Mouse (Mus musculus) mammary gland, adult 2 months (tissue): ENCODE data around the gene Abca7. TPM values are rescaled to one million over a fixed set of nuclear protein-coding genes. Genes with fewer than 3 reads are reported as not detected.

Experiments
- polyA plus RNA-seq: library from polyadenylated mRNA; depleted of rRNA; stranded (reverse); fragments of >200 nt; gene quantifications from 2 replicates; pipeline ENCODE4 v1.2.3, GENCODE M21; 2012; ENCODE audit warnings: low replicate concordance; rRNA removed

Abca7 gene
- 23.5 and 40.2 TPM in 2 replicates for polyA plus RNA-seq

DNA sequence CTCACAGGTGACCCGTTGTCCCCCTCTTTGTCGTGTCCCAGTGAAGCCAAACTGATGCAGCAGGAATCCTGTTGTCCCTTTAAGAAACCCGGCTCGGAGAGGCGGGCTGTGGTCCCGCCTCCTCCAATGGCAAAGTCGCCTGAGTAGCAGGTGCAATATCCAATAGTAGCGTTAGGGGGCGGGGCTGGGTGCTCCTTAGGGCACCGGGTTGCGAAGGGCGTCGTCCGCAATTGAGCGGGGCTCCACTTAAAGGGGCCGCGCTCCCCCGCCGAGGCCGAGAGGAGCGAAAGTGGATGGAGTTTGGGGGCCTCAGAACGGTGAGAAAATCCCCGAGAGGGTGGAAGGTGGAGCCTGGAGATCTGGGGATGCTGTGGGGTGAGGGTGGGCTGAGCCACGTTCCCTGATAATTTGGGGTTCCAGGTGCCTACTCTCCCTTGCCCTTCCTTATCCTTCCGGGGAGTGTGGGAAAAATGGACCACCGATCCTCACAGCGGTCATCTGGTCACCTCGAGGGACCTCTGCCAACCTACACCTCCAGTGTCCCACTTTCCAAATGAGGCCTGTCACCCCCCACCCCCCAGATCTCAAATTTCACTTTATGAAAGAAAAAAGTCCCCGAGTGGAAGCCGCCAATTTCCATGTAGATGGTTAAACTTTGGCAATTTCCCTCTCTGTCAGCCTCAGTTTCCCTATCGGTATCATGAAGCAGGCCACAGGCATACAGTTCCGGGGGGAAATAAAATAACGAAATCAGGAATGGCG is at the start of gene Abca7:
Abca7 (plus strand) TSS at position 223 of the 762 bp plus-strand sequence.

DNA sequence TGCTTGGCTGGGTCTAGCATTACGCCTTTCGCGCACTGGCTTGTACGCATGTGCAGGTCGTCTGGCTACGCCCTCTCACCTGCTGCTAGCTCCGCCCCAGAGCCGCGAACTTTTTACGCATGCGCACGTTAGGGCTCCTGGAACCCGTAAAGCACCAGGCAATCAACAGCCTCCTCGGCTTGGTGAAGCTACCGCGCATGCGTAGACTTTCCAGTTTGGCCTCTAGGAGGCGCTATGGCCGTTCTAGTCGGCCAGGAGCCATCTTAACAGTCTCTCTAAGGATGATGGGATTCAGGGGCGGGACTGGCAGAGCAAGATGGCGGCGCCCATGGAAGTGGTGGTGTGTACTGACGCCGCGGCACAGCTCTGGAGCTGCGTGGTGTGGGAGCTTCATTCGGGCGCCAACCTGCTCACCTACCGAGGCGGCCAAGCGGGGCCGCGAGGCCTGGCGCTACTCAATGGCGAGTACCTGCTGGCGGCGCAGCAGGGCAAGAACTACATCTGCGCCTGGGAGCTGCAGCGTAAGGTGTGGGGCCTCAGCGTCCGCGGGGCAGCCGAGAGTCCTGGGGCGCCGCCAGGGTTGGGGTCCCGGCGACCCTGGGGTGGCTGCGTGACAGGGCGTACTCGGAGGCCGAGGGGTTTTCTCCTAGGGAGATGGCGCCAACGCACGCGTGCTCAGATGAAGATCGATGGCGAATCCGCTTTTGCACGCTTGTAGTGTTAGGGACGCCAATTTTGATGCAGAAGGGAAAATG is 36.3 kb upstream of the Abca7 start, which contains the start of gene Wdr18:
Wdr18 (plus strand) TSS at position 306 of the 755 bp plus-strand sequence.

DNA sequence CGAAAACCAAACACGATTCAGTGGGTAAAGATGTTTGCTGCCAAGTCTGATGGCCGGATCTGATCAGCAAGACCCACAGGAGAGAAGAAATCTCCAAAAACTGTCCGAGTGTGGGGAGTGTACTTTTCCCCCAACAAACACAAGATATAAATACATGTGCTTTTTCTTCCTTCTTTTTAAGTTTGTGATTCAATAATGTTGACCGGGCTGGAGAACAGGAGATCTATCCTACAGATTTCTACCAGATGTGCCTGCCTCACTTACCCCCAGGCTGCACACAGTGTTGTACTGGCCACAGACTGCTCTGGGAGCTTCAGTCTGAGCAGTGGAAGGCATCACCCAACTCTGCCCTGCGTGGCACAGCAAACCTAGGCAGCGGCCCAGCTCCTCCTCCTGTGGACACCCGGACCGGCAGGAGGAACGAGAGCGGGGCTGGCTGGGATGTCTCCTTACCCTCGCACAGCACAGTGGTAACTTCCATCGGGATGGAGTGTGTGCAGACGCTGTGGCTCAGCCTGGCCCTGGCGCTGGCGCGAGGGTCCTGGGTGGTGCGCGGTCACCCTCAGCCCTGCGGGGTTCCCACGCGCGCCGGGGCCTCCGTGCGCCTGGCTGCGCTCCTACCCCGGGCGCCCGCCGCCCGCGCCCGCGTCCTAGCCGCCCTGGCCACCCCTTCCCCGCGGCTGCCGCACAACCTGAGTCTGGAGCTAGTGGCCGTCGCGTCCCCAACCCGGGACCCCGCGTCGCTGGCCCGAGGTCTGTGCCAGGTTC is 25.7 kb upstream of the Abca7 start, which contains the start of gene Grin3b:
Grin3b (plus strand) TSS at position 301 of the 768 bp plus-strand sequence.

DNA sequence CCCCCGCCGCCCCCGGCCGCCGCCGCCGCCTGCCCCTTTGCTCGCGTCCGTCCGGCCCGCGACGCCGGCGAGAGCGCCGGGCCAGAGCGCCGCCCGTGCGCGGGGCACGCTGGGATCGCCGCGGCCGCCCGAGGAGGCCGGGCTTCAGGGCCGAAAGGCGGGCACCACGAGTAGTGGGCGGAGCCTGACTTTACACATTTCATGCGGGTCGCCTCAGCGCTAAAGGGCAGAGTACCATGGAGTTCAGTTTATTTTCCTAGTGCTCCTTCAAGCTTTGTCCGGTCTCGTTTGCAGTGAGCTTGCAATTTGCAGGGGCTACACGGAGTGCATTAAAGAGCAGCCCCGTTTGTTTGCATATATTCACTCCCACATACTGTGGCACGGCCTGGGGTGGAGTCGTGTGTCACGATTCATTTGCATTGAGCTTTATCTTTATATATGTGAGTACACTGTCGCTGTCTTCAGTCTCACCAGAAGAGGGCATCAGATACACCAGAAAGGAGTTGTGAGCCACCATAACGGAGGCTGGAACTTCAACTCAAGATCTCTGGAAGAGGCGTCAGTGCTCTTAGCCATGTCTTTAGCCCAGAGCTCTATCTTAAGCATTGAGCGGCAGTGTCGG is 12.0 kb upstream of the Abca7 start, which contains the start of gene Tmem259:
Tmem259 (minus strand) TSS at position 136 of the 622 bp plus-strand sequence.

DNA sequence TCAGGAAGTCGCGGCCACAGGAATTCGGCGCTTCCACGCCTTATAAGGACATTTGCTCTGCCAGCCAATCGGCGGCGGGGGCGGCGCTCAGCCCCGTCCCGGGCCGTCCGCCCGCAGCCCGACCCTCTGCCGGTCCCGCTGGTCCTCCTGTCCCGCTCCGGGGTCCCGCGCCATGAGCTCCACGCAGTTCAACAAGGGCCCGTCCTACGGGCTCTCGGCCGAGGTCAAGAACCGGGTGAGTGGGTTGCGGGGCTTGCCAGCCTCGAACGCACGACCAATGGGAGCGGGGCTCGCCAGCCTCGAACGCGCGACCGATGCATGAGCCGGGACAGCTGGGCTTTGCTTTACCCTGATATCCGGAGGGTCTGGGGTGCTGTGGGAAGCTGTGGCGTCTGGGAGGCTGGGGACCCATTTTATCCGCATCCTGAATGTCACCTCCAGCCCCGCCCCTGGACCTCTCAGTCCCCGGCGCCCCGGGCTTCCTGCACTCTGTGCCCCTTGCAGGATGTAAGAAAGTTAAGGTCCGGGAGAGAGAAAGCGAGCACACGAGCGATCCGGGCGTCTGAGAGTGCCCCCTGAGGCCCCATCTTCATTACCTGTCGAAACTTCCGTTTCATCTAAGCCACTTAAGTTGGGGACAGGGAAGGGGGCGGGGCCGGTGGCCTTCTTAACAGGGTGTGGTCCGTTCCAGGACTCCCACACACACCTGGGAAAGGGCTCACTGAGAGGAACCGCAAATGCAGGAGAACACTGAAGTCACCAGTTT is 7.6 kb upstream of the Abca7 start, which contains the start of gene Cnn2:
Cnn2 (plus strand) TSS at position 79 of the 766 bp plus-strand sequence.

DNA sequence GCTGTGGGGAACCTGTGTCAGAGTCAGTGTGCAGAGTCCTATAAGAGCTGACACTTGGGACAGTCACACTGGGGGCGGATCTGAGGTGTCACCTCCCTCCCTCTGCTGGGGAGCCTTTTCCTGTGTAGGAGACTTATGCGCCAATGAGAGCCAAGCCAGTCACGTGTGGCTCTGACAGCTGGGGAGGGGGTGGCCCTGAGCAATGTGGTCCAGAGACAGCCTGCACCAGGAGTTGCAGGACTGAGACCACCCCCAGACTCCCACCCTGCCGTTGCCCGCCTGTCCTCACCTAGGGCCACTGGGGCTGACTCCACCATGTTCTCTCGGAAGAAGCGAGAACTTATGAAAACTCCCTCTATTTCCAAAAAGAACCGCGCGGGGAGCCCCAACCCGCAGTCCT is 20.2 kb downstream of the Abca7 start, which contains the start of gene Arhgap45:
Arhgap45 (plus strand) TSS at position 143 of the 400 bp plus-strand sequence.

DNA sequence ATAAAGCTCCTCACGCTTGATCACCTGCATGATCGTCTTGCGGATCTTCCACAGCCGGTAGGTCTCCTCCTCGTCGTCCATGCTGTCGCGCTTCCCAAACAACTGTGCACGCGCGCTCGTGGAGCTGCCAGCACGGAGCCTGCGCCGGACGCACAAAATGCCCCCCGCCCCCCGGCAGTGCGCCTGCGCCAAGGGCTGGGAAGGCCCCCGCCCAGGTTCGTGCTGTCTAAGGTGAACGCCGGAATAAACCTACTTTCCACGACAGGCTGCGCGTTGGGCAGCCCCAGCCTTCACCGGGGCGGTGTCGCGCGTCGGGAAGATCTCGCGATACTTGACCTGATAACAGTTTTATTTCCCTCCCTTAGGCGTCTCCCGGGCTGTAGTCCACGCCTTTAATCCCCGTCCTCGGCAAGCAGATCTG is 43.3 kb downstream of the Abca7 start, which contains the start of gene Polr2e:
Polr2e (minus strand) TSS at position 237 of the 421 bp plus-strand sequence.

DNA sequence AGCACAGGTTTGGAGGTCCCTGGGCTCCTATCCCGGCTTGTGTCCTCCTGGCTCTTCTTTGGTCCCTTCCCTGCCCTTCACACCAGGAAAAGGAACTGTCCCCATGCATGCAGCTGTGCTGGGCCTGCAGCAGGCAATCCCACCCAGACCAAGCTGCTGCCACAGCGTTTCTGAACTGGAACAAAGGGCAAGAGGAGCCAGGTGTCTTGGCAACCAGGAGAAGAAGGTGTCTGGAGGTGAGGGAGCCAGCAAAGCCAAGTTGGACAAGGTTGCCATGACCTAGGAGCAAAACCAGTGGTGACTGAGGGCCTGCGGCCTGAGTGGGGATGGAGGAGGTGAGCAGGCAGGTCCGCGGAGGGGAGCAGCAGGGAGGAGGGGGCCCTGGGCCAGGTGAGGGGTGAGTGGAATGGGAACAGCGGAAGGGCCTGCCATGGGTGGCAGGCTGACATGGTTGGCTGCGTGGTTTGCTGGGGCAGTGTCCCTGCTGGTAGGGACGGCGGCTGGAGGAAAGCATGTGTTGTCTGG is 50.8 kb downstream of the Abca7 start, which contains the start of gene Gpx4:
Gpx4 (plus strand) TSS at position 126 of the 525 bp plus-strand sequence.

Other genes starting within 250 kb of the Abca7 start
- gene Polrmt, start 249.9 kb upstream of the Abca7 start, polyA plus RNA-seq: 53.1 and 71.6 TPM in 2 replicates
- 0.19 TPM in 1 of 2 replicates, not detected in the other for gene Fgf22, start 241.4 kb upstream of the Abca7 start, polyA plus RNA-seq
- gene Rnf126, start 229.5 kb upstream of the Abca7 start, polyA plus RNA-seq: 91.7 and 212 TPM in 2 replicates
- 19.5 and 24.6 TPM in 2 replicates for gene Fstl3, start 219.2 kb upstream of the Abca7 start, polyA plus RNA-seq
- 0.26 and 0.27 TPM in 2 replicates for gene Prss57, start 205.5 kb upstream of the Abca7 start, polyA plus RNA-seq
- gene Palm, start 202.9 kb upstream of the Abca7 start, polyA plus RNA-seq: 49.2 and 87.4 TPM in 2 replicates
- gene Misp, start 175.5 kb upstream of the Abca7 start, polyA plus RNA-seq: 1.3 TPM in 2 replicates
- gene Ptbp1, start 142.1 kb upstream of the Abca7 start, polyA plus RNA-seq: 163 and 219 TPM in 2 replicates
- 17.2 and 40.5 TPM in 2 replicates for gene Prtn3, start 122.0 kb upstream of the Abca7 start, polyA plus RNA-seq
- 29.8 and 33.3 TPM in 2 replicates for gene Plppr3, start 121.9 kb upstream of the Abca7 start, polyA plus RNA-seq
- 3.4 and 5.8 TPM in 2 replicates for gene Elane, start 110.2 kb upstream of the Abca7 start, polyA plus RNA-seq
- 26,645 and 44,997 TPM in 2 replicates for gene Cfd, start 105.6 kb upstream of the Abca7 start, polyA plus RNA-seq
- 66.2 and 92.4 TPM in 2 replicates for gene Med16, start 87.6 kb upstream of the Abca7 start, polyA plus RNA-seq
- not detected in 2 replicates for gene Gm26602, start 85.6 kb upstream of the Abca7 start, polyA plus RNA-seq
- gene Kiss1r, start 79.5 kb upstream of the Abca7 start, polyA plus RNA-seq: 9.0 and 14.4 TPM in 2 replicates
- gene R3hdm4, start 75.3 kb upstream of the Abca7 start, polyA plus RNA-seq: 194 and 208 TPM in 2 replicates
- gene Arid3a, start 69.5 kb upstream of the Abca7 start, polyA plus RNA-seq: 5.2 and 16.6 TPM in 2 replicates
- 47.1 and 52.1 TPM in 2 replicates for gene Wdr18, start 36.3 kb upstream of the Abca7 start, polyA plus RNA-seq
- 0.10 and 0.30 TPM in 2 replicates for gene Grin3b, start 25.8 kb upstream of the Abca7 start, polyA plus RNA-seq
- 304 and 505 TPM in 2 replicates for gene Tmem259, start 12.2 kb upstream of the Abca7 start, polyA plus RNA-seq
- 138 and 301 TPM in 2 replicates for gene Cnn2, start 7.9 kb upstream of the Abca7 start, polyA plus RNA-seq
- gene Arhgap45, start 20.2 kb downstream of the Abca7 start, polyA plus RNA-seq: 152 and 343 TPM in 2 replicates
- 129 and 172 TPM in 2 replicates for gene Polr2e, start 43.3 kb downstream of the Abca7 start, polyA plus RNA-seq
- gene Gpx4, start 50.7 kb downstream of the Abca7 start, polyA plus RNA-seq: 1,265 and 1,308 TPM in 2 replicates
- gene Sbno2, start 109.1 kb downstream of the Abca7 start, polyA plus RNA-seq: 106 and 161 TPM in 2 replicates
- gene Stk11, start 119.3 kb downstream of the Abca7 start, polyA plus RNA-seq: 164 and 186 TPM in 2 replicates
- gene Atp5d, start 142.1 kb downstream of the Abca7 start, polyA plus RNA-seq: 1,044 and 2,712 TPM in 2 replicates
- 27.7 and 53.0 TPM in 2 replicates for gene Cbarp, start 144.3 kb downstream of the Abca7 start, polyA plus RNA-seq
- gene Midn, start 151.8 kb downstream of the Abca7 start, polyA plus RNA-seq: 83.5 and 239 TPM in 2 replicates
- 93.4 and 153 TPM in 2 replicates for gene Cirbp, start 169.5 kb downstream of the Abca7 start, polyA plus RNA-seq
- gene 1600002K03Rik, start 176.4 kb downstream of the Abca7 start, polyA plus RNA-seq: 11.7 and 15.0 TPM in 2 replicates
- 5.0 and 12.1 TPM in 2 replicates for gene Efna2, start 183.0 kb downstream of the Abca7 start, polyA plus RNA-seq
- 45.9 and 46.8 TPM in 2 replicates for gene Mum1, start 229.9 kb downstream of the Abca7 start, polyA plus RNA-seq